Mouse (Mus musculus) bone marrow, adult 2 months (tissue): ENCODE data around the gene Prmt1.

ENCODE experiments used
- CTCF ChIP-seq: fragments of 200-500 bp; IDR thresholded peaks from 2 replicates; pipeline ENCODE4 v1.5.1; 2011; ENCODE audit warnings: low read length, control low read depth; ENCODE audit not compliant: control insufficient read depth, insufficient read depth
- POLR2A ChIP-seq: fragments of 200-500 bp; IDR thresholded peaks from 2 replicates; pipeline ENCODE4 v1.6.1; 2011; ENCODE audit warnings: low read depth, mild to moderate bottlenecking, control low read depth, low read length, borderline replicate concordance; ENCODE audit not compliant: control insufficient read depth

GRCm38 (mm10) chr7:45020225-45020624 lies 33.9 kb upstream of the Prmt1 start:
- no peak for TF ChIP-seq CTCF
- TF ChIP-seq POLR2A, result no peak
